Mouse (Mus musculus) kidney, postnatal 25 days (tissue): ENCODE measurements around the gene Psma7.

ENCODE experiments used
- DNase-seq, 2 experiments: peaks; one replicate each; pipeline ENCODE4 v3.0.0; 2021; ENCODE audit warnings: mixed read lengths in 2 of 2

Gene Psma7

GRCm38 (mm10) chr2:179998431-179998830 lies 43.8 kb downstream of the Psma7 start:
- no peak for DNase-seq

GRCm38 (mm10) chr2:179993071-179993470 lies 49.2 kb downstream of the Psma7 start:
- no peak for DNase-seq

GRCm38 (mm10) chr2:179989098-179989497 lies 53.1 kb downstream of the Psma7 start:
- DNase-seq: no peak

GRCm38 (mm10) chr2:179986437-179987022 lies 55.7 kb downstream of the Psma7 start:
- no peak for DNase-seq
